Mouse (Mus musculus) liver, embryonic 12.5 days (tissue): ENCODE results near the gene Gm21304. TPM values are rescaled to one million over a fixed set of nuclear protein-coding genes. Genes with fewer than 3 reads are reported as not detected.
"Not testable (repeated sequence)": the region's sequence is repeated elsewhere in the genome, so short reads cannot be mapped to it uniquely, and the experiment has no call there.

Experiments used
- ATAC-seq: fragments of 200-750 bp; cut with Nextera tagmentation; 2 replicates; pipeline ENCODE4 v1.8.0; 2017; ENCODE audit warnings: moderate number of reproducible peaks, mild to moderate bottlenecking, moderate library complexity
- H3K27ac ChIP-seq: fragments of 300-500 bp; sonication (generic); 2 replicates; pipeline ENCODE4 v1.5.1; 2016; ENCODE audit warnings: mild to moderate bottlenecking
- H3K27me3 ChIP-seq: fragments of 300-500 bp; sonication (generic); replicated peaks from 2 replicates; pipeline ENCODE4 v1.6.1; 2016; ENCODE audit warnings: mild to moderate bottlenecking, moderate library complexity
- H3K36me3 ChIP-seq: fragments of 300-500 bp; sonication (generic); 2 replicates; pipeline ENCODE4 v1.6.1; 2016; ENCODE audit warnings: mild to moderate bottlenecking, moderate library complexity
- H3K4me1 ChIP-seq: fragments of 300-500 bp; sonication (generic); 2 replicates; pipeline ENCODE4 v1.6.1; 2016
- H3K4me2 ChIP-seq: fragments of 300-500 bp; sonication (generic); 2 replicates; pipeline ENCODE4 v1.6.1; 2016; ENCODE audit warnings: mild to moderate bottlenecking, moderate library complexity
- H3K4me3 ChIP-seq: fragments of 300-500 bp; sonication (generic); 2 replicates; pipeline ENCODE4 v1.5.1; 2016; ENCODE audit warnings: mild to moderate bottlenecking, moderate library complexity
- H3K9ac ChIP-seq: fragments of 300-500 bp; sonication (generic); 2 replicates; pipeline ENCODE4 v1.6.1; 2016; ENCODE audit warnings: mild to moderate bottlenecking, moderate library complexity
- H3K9me3 ChIP-seq: fragments of 300-500 bp; sonication (generic); replicated peaks from 2 replicates; pipeline ENCODE4 v1.6.1; 2016; ENCODE audit warnings: mild to moderate bottlenecking, moderate library complexity
- WGBS: fragments of 180-500 bp; shearing (Covaris S2); methylation state at CpG from one replicate; pipeline ENCODE4 v1.1.7; 2016; ENCODE audit not compliant: insufficient replicate concordance; 5-methylcytosine and 5-hydroxymethylcytosine counted together
- polyA plus RNA-seq: library from polyadenylated mRNA; unstranded; fragments of >200 nt; fragmentation: Nextera tagmentation; extraction: Ambion mirVana; gene quantifications from 2 replicates; pipeline ENCODE4 v1.2.1, GENCODE M21; 2016

Gene Gm21304
- polyA plus RNA-seq, result not detected in 2 replicates

- not testable (repeated sequence) for H3K27ac ChIP-seq, H3K9ac ChIP-seq, H3K4me2 ChIP-seq, ATAC-seq, H3K4me3 ChIP-seq, H3K27me3 ChIP-seq, H3K9me3 ChIP-seq, H3K4me1 ChIP-seq, H3K36me3 ChIP-seq
- no CpG with 5 or more reads among the region's 3 CpGs for WGBS
Measured at GRCm38 (mm10) chr10:104168215-104168614, at the start of gene Gm21304. Gene Gm21304, plus strand, starts transcription at chr10:104168515.

GRCm38 (mm10) chr10:104142687-104143086, 25.6 kb upstream of the Gm21304 start, which contains the start of gene Gm21293:
Gene Gm21293, plus strand, starts transcription at chr10:104142987.
- not testable (repeated sequence) for H3K9me3 ChIP-seq, H3K36me3 ChIP-seq, H3K27me3 ChIP-seq, ATAC-seq, H3K4me1 ChIP-seq, H3K4me2 ChIP-seq, H3K27ac ChIP-seq, H3K4me3 ChIP-seq, H3K9ac ChIP-seq
- WGBS, result no CpG with 5 or more reads among the region's 3 CpGs

GRCm38 (mm10) chr10:104151197-104151596, 17.1 kb upstream of the Gm21304 start, which contains the start of gene Gm6763:
Gene Gm6763, plus strand, starts transcription at chr10:104151497.
- not testable (repeated sequence) for H3K9me3 ChIP-seq, ATAC-seq, H3K27ac ChIP-seq, H3K36me3 ChIP-seq, H3K4me2 ChIP-seq, H3K4me1 ChIP-seq, H3K27me3 ChIP-seq, H3K9ac ChIP-seq, H3K4me3 ChIP-seq
- WGBS, result no CpG with 5 or more reads among the region's 3 CpGs

DNA sequence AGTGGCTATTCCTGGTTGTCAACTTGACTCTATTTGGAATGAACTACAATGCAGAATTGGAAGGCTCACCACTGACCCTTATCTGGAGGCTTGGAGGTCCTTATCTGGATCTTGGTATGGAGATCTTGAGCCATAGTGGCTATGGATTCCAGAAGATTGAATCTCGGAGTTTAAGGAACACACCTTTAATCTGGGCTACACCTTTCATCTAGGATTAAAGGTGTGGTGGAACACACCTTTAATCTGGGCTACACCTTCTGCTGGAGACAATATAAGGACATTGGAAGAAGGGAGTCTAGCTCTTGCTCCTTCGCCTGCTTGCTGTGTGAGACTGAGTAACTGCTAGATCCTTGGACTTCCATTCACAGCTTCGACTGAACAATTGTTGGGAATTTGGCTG, 8.6 kb upstream of the Gm21304 start, which contains the start of gene Gm8764:
Gene Gm8764 (plus strand): TSS at position 301 of the 400 bp plus-strand sequence.
- H3K36me3 ChIP-seq, H3K4me2 ChIP-seq, H3K4me1 ChIP-seq, H3K9ac ChIP-seq, H3K27me3 ChIP-seq, H3K9me3 ChIP-seq, H3K27ac ChIP-seq, ATAC-seq, H3K4me3 ChIP-seq: not testable (repeated sequence)
- no CpG with 5 or more reads among the region's 3 CpGs for WGBS

GRCm38 (mm10) chr10:104176724-104177123, 8.4 kb downstream of the Gm21304 start, which contains the start of gene Gm21312:
Gene Gm21312, plus strand, starts transcription at chr10:104177024.
- ATAC-seq, H3K4me2 ChIP-seq, H3K27me3 ChIP-seq, H3K9me3 ChIP-seq, H3K4me3 ChIP-seq, H3K36me3 ChIP-seq, H3K27ac ChIP-seq, H3K9ac ChIP-seq, H3K4me1 ChIP-seq: not testable (repeated sequence)
- no CpG with 5 or more reads among the region's 3 CpGs for WGBS

DNA sequence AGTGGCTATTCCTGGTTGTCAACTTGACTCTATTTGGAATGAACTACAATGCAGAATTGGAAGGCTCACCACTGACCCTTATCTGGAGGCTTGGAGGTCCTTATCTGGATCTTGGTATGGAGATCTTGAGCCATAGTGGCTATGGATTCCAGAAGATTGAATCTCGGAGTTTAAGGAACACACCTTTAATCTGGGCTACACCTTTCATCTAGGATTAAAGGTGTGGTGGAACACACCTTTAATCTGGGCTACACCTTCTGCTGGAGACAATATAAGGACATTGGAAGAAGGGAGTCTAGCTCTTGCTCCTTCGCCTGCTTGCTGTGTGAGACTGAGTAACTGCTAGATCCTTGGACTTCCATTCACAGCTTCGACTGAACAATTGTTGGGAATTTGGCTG, 16.9 kb downstream of the Gm21304 start, which contains the start of gene Gm20765:
Gene Gm20765 (plus strand): TSS at position 301 of the 400 bp plus-strand sequence.
- not testable (repeated sequence) for H3K9me3 ChIP-seq, H3K4me1 ChIP-seq, H3K27ac ChIP-seq, H3K27me3 ChIP-seq, H3K4me2 ChIP-seq, H3K9ac ChIP-seq, H3K4me3 ChIP-seq, H3K36me3 ChIP-seq, ATAC-seq
- no CpG with 5 or more reads among the region's 3 CpGs for WGBS

- not testable (repeated sequence) for H3K36me3 ChIP-seq, H3K27me3 ChIP-seq, H3K9ac ChIP-seq, H3K4me2 ChIP-seq, ATAC-seq, H3K4me3 ChIP-seq, H3K4me1 ChIP-seq, H3K27ac ChIP-seq, H3K9me3 ChIP-seq
- no CpG with 5 or more reads among the region's 3 CpGs for WGBS
Measured at GRCm38 (mm10) chr10:104193742-104194141, 25.4 kb downstream of the Gm21304 start, which contains the start of gene Gm4340. Gene Gm4340, plus strand, starts transcription at chr10:104194042.

- H3K4me1 ChIP-seq, result no peaks in the 10 kb centered on the region
- no peaks in the 10 kb centered on the region for H3K27me3 ChIP-seq
- no peaks in the 10 kb centered on the region for H3K9me3 ChIP-seq
- no peaks in the 10 kb centered on the region for H3K36me3 ChIP-seq
- 55% methylated on average over 1 of the region's 1 CpGs for WGBS
- H3K27ac ChIP-seq, result no peak overlapping the region
- no peak overlapping the region for H3K9ac ChIP-seq
- no peak for ATAC-seq
- no peak overlapping the region for H3K4me3 ChIP-seq
- H3K4me2 ChIP-seq, result no peak overlapping the region
Measured at GRCm38 (mm10) chr10:104209655-104210054, 41.3 kb downstream of the Gm21304 start.

GRCm38 (mm10) chr10:104210268-104210990, 42.1 kb downstream of the Gm21304 start:
- Histone ChIP-seq H3K9ac (no peak overlapping the region), H3K27me3 (no peaks in the 10 kb centered on the region), H3K4me3 (no peak overlapping the region), H3K4me1 (no peaks in the 10 kb centered on the region), H3K4me2 (no peak overlapping the region), H3K9me3 (no peaks in the 10 kb centered on the region), H3K27ac (no peak overlapping the region), H3K36me3 (no peaks in the 10 kb centered on the region)
- ATAC-seq, result no peak
- WGBS, result 51% methylated on average over 3 of the region's 3 CpGs

DNA sequence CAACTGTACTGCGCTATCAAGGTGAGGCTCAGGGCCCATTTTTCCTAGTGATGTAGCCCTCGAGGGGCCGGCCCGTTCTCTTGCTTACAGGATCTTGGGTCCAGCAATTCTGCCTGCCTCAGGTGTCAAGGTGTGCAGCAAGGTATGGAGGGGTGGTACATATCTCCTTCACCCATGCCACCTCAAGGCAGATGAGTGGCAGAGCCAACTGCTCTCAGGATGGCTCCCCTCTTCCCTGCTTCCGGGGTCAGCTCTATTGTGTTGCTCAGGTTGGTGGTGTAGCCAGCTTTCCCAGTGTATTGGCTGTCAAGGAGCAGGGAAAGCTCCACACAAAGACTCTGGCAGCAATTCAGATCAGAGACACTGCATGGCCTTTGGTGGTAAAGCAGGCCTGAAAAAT, 46.2 kb downstream of the Gm21304 start:
- Histone ChIP-seq H3K4me3 (no peak overlapping the region), H3K27me3 (no peaks in the 10 kb centered on the region), H3K9ac (no peak overlapping the region), H3K4me1 (no peaks in the 10 kb centered on the region), H3K36me3 (no peaks in the 10 kb centered on the region), H3K9me3 (no peaks in the 10 kb centered on the region), H3K27ac (no peak overlapping the region), H3K4me2 (no peak overlapping the region)
- 70% methylated on average over 5 of the region's 5 CpGs for WGBS
- no peak for ATAC-seq
